Mouse (Mus musculus) bone marrow macrophage, adult 2 months (primary cell): ENCODE data around the gene Galns.

Experiments
- CTCF ChIP-seq: IDR thresholded peaks from 2 replicates; pipeline ENCODE4 v1.5.1; 2012; ENCODE audit warnings: low read depth, mild to moderate bottlenecking, low read length, moderate library complexity
- POLR2A ChIP-seq: IDR thresholded peaks from 2 replicates; pipeline ENCODE4 v1.6.1; 2012; ENCODE audit warnings: mild to moderate bottlenecking, low read depth, low read length, borderline replicate concordance

DNA sequence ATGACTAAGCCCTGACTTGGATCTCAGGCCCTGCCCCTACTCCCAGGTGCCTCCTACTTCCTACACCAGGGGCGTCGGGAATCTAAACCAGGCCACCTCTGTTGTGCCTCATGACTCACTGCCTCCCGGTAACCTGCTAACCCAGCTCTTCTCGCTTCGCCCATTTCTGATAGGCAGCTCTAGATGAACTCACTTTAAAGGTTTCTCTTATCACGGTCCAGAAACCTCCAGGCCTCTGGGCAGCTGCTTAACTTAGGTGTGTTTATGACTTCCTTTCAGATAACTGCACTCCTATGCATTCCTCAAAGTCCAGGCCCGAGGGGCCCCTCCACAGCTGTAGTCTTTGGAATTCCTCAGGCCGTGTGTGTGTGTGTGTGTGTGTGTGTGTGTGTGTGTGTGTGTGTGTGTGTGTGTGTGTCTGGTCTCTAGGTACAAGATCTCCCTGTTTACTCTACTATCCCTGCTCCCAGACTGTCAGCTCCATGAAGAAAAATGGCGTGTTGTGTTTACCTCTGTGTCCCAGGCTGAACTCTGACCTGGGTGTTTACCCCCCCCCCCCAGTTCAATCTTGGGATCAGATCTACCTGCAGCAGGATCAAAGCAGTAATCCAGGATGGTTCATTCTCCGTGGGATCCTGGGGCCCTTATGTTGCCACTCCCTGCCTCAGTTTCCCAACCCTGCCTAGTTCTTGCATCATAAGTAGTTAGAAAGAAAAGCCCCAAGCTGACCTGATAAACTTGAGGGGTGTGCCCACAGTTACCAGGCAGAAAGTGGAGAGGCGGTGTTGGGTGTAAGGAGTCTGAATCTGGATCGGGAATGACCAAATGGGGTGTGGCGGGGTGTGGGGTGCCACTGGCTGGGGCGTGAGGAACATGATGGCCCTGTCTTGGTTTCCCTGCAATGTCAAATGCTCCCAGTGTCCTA, 24.9 kb upstream of the Galns start:
- TF ChIP-seq CTCF (no peak), POLR2A (no peak)
